ENCODE assay signal across 10 mouse cellular contexts in genomic region chrX:95950776-95951175, GRCm38 (mm10). TPM values are rescaled to one million over a fixed set of nuclear protein-coding genes. Genes with fewer than 3 reads are reported as not detected.
A peak's percentile ranks its signal among the peaks of the same experiment; 100 is the strongest.
DNase-seq lines count a peak whose midpoint lies in the region; ATAC-seq and TF ChIP-seq lines count a peak whose summit lies in the region.
"Had no signal": no experiment of that assay in that cellular context is flagged by ENCODE, and none has a peak within 500 bp of the region (broad histone marks: within the 10 kb centered on the region; RNA-seq: fewer than 3 reads in every experiment).

No protein-coding gene starts in this region.

- TF ChIP-seq EP300 in liver, embryonic 14.5 days (IDR thresholded peaks at IDR 0.05; ENCODE audit: low read depth): no peak

- H3K9me3 ChIP-seq in kidney, embryonic 15.5 days (replicated peaks): no peaks in the 10 kb centered on the region
- H3K9me3 ChIP-seq in liver, embryonic 14.5 days (ENCODE audit: control insufficient read depth, low read length): no peaks in the 10 kb centered on the region
- H3K9me3 ChIP-seq: liver, embryonic 13.5 days had no signal

- peaks cover 55% of the 10 kb centered on the region for H3K36me3 ChIP-seq in kidney, embryonic 15.5 days
- H3K36me3 ChIP-seq in liver, embryonic 14.5 days (replicated peaks; ENCODE audit: control insufficient read depth, insufficient read depth, low read depth): no peaks in the 10 kb centered on the region

- peaks cover 4% of the 10 kb centered on the region; the same call in 1 of the 2 replicates for H3K27me3 ChIP-seq in kidney, embryonic 15.5 days
- peaks cover 26% of the 10 kb centered on the region for H3K27me3 ChIP-seq in Patski
- H3K27me3 ChIP-seq in liver, embryonic 14.5 days (ENCODE audit: control insufficient read depth, insufficient read depth, low read length): no peaks in the 10 kb centered on the region
- H3K27me3 ChIP-seq: liver, embryonic 13.5 days had no signal

- POLR2A ChIA-PET in Patski (lab: Charles Lee): no interaction called here

- no peak overlapping the region for H3K4me2 ChIP-seq in kidney, embryonic 15.5 days
- no peak overlapping the region for H3K4me2 ChIP-seq in liver, embryonic 14.5 days (ENCODE audit: low read depth)
- H3K4me2 ChIP-seq: liver, embryonic 13.5 days had no signal

- TF ChIP-seq CTCF in Patski (IDR thresholded peaks at IDR 0.05): peak; percentile 62
- peak; percentile 35; the same call in 1 of the 2 replicates for TF ChIP-seq CTCF in liver, embryonic 14.5 days (IDR thresholded peaks at IDR 0.05; ENCODE audit: low read depth)

- in situ Hi-C loops in Patski (cut with MboI; ENCODE audit: low pct_unique_long_range_greater_than_20kb): loop anchor here (5.0 to 10.0 kb wide), 2 partner anchors 268 to 506 kb away; partner anchors contain the start of gene Amer1

- peak; percentile 41 for DNase-seq in adrenal gland, postnatal 14 days
- DNase-seq in adrenal gland, adult 8-10 months: no peak
- peak; percentile 50 for DNase-seq in kidney, adult 18-20 months
- no peak for DNase-seq in Patski (ENCODE audit: low read depth, low spot score)
- peak; percentile 24 for DNase-seq in forelimb bud, embryonic 11.5 days (ENCODE audit: low read depth, low spot score)
- DNase-seq in liver, embryonic 14.5 days (ENCODE audit: low read depth in 3 of 3, low spot score in 3 of 3): no peak
- peak; percentile 61 for DNase-seq in thymus, postnatal 4 days
- DNase-seq: liver, embryonic 13.5 days had no signal

- no peak overlapping the region for H3K4me3 ChIP-seq in kidney, embryonic 15.5 days (replicated peaks)
- H3K4me3 ChIP-seq in liver, embryonic 14.5 days (ENCODE audit: insufficient read depth in 1 of 2, low read depth in 2 of 2, low read length in 2 of 2): no peak overlapping the region
- H3K4me3 ChIP-seq: erythroblast, embryonic 14.5 days; liver, embryonic 13.5 days had no signal

- H3K27ac ChIP-seq in kidney, embryonic 15.5 days: no peak overlapping the region
- no peak overlapping the region for H3K27ac ChIP-seq in liver, embryonic 14.5 days
- H3K27ac ChIP-seq: liver, embryonic 13.5 days had no signal

- 0 out of 2 replicates have a peak, but pooled peaks cover 2% of the 10 kb centered on the region for H3K4me1 ChIP-seq in kidney, embryonic 15.5 days
- 0 out of 4 replicates have a peak, but pooled peaks cover 0 to 2% of the 10 kb centered on the region in 2 experiments for H3K4me1 ChIP-seq in liver, embryonic 14.5 days (replicated peaks; ENCODE audit: control insufficient read depth in 2 of 2, insufficient read depth in 2 of 2, low read length in 1 of 2)

- CTCF ChIA-PET in Patski (lab: Charles Lee): interaction anchor here (1.0 kb wide), 1 partner anchor 10 kb away, joined by 3 read pairs; no protein-coding TSS in a partner anchor

- WGBS in kidney, embryonic 15.5 days: 50% methylated on average over 3 of the region's 3 CpGs
- WGBS in liver, embryonic 14.5 days (ENCODE audit: insufficient replicate concordance): 43% methylated on average over 3 of the region's 3 CpGs

- no peak for ATAC-seq in kidney, embryonic 15.5 days (replicated peaks; ENCODE audit: low FRiP score)
- no peak for ATAC-seq in Patski
- ATAC-seq in liver, embryonic 14.5 days (ENCODE audit: insufficient read depth): no peak

- no peak overlapping the region for H3K9ac ChIP-seq in kidney, embryonic 15.5 days
- H3K9ac ChIP-seq in liver, embryonic 14.5 days (replicated peaks): no peak overlapping the region
- H3K9ac ChIP-seq: liver, embryonic 13.5 days had no signal

RNA-seq across cellular contexts. Expression of gene Las1l, which starts 6.0 kb away (rescaled TPM):
- 39.3 and 47.4 TPM in 2 replicates for total RNA-seq in adrenal gland, postnatal 14 days (2021)
- 10 to 100 TPM; 46.7 to 65.8 (median 54.7) TPM for total RNA-seq in adrenal gland, adult 8-10 months (2022)
- polyA plus RNA-seq in kidney, embryonic 15.5 days (2015; fragmentation: Nextera tagmentation; extraction: Ambion mirVana): 64.1 TPM in 2 replicates
- polyA plus RNA-seq in Patski (2021): 71.2 TPM
- 9.2 and 13.3 TPM in 2 replicates for polyA plus RNA-seq in liver, embryonic 14.5 days (2012; rRNA removed)
- polyA plus RNA-seq in liver, embryonic 14.5 days (2014; fragmentation: Nextera tagmentation; extraction: Ambion mirVana): 18.5 and 20.1 TPM in 2 replicates

Comparison
In these comparisons a context has a peak if more than half of its experiments do, and no peak if none do; other contexts are left out.
1. DNase-seq: peak in adrenal gland, postnatal 14 days (single experiment), kidney, adult 18-20 months (single experiment), forelimb bud, embryonic 11.5 days (single experiment) and thymus, postnatal 4 days (single experiment); none in adrenal gland, adult 8-10 months (single experiment), Patski (single experiment) and liver, embryonic 14.5 days (0 of 3).